Mouse (Mus musculus) kidney, adult 9 months (tissue): ENCODE results near the gene Clip4.

Source experiments
- DNase-seq: peaks from one replicate; pipeline ENCODE4 v3.0.0; 2022

Gene Clip4

GRCm38 (mm10) chr17:71795521-71796205 is 27.4 kb downstream of the Clip4 start:
- DNase-seq: no peak

GRCm38 (mm10) chr17:71803456-71803855 is 35.2 kb downstream of the Clip4 start:
- DNase-seq: peak; percentile 49

GRCm38 (mm10) chr17:71803876-71804275 is 35.6 kb downstream of the Clip4 start:
- peak; percentile 58 for DNase-seq

GRCm38 (mm10) chr17:71811070-71811469 is 42.8 kb downstream of the Clip4 start:
- DNase-seq: no peak

- DNase-seq: no peak
Measured at GRCm38 (mm10) chr17:71816136-71816864, 48.0 kb downstream of the Clip4 start.

GRCm38 (mm10) chr17:71823622-71824306 is 55.5 kb downstream of the Clip4 start:
- DNase-seq: no peak

- DNase-seq: no peak
Measured at GRCm38 (mm10) chr17:71826603-71827002, 58.3 kb downstream of the Clip4 start.

GRCm38 (mm10) chr17:71827627-71828026 is 59.4 kb downstream of the Clip4 start:
- DNase-seq: no peak

GRCm38 (mm10) chr17:71828647-71829414 is 60.6 kb downstream of the Clip4 start:
- DNase-seq: peak; percentile 58

- no peak for DNase-seq
Measured at GRCm38 (mm10) chr17:71831960-71832359, 63.7 kb downstream of the Clip4 start.

- no peak for DNase-seq
Measured at GRCm38 (mm10) chr17:71862184-71862583, 93.9 kb downstream of the Clip4 start.

GRCm38 (mm10) chr17:71862895-71863294 is 94.6 kb downstream of the Clip4 start:
- DNase-seq: no peak

GRCm38 (mm10) chr17:71864039-71864438 is 95.8 kb downstream of the Clip4 start:
- no peak for DNase-seq

GRCm38 (mm10) chr17:71865437-71865836 is 97.2 kb downstream of the Clip4 start:
- no peak for DNase-seq

GRCm38 (mm10) chr17:71867892-71868291 is 99.6 kb downstream of the Clip4 start:
- DNase-seq: no peak

- DNase-seq: no peak
Measured at GRCm38 (mm10) chr17:71868828-71869227, 100.6 kb downstream of the Clip4 start.

- DNase-seq: no peak
Measured at GRCm38 (mm10) chr17:71869372-71870231, 101.3 kb downstream of the Clip4 start.

GRCm38 (mm10) chr17:71870232-71870621 is 102.0 kb downstream of the Clip4 start:
- no peak for DNase-seq

GRCm38 (mm10) chr17:71870641-71871040 is 102.4 kb downstream of the Clip4 start:
- DNase-seq: no peak

GRCm38 (mm10) chr17:71871981-71872380 is 103.7 kb downstream of the Clip4 start:
- DNase-seq: no peak

- peak; percentile 44 for DNase-seq
Measured at GRCm38 (mm10) chr17:71872976-71873375, 104.7 kb downstream of the Clip4 start.

- DNase-seq: peak; percentile 66
Measured at GRCm38 (mm10) chr17:71874077-71874476, 105.8 kb downstream of the Clip4 start.
